Mouse (Mus musculus) bone marrow macrophage, adult 2 months (primary cell): Measurements from ENCODE around the gene Mbip. TPM values are rescaled to one million over a fixed set of nuclear protein-coding genes. Genes with fewer than 3 reads are reported as not detected.

ENCODE experiments used
- H3K27ac ChIP-seq: 2 replicates; pipeline ENCODE4 v1.5.1; 2012; ENCODE audit warnings: low read depth, low read length; ENCODE audit not compliant: insufficient read depth
- H3K4me1 ChIP-seq: 2 replicates; pipeline ENCODE4 v1.6.1; 2012; ENCODE audit warnings: low read length; ENCODE audit not compliant: control insufficient read depth, insufficient read depth
- H3K4me3 ChIP-seq: 2 replicates; pipeline ENCODE4 v1.5.1; 2012; ENCODE audit warnings: mild to moderate bottlenecking, low read length, moderate library complexity; ENCODE audit not compliant: insufficient read depth
- CTCF ChIP-seq: IDR thresholded peaks from 2 replicates; pipeline ENCODE4 v1.5.1; 2012; ENCODE audit warnings: low read depth, mild to moderate bottlenecking, low read length, moderate library complexity
- POLR2A ChIP-seq: IDR thresholded peaks from 2 replicates; pipeline ENCODE4 v1.6.1; 2012; ENCODE audit warnings: mild to moderate bottlenecking, low read depth, low read length, borderline replicate concordance
- polyA plus RNA-seq: library from polyadenylated mRNA; stranded (reverse); fragments of >200 nt; gene quantifications from 2 replicates; pipeline ENCODE4 v1.2.4, GENCODE M21; 2012; ENCODE audit not compliant: missing spikeins, insufficient read depth, insufficient read length

The Mbip gene
- polyA plus RNA-seq, 1 experiment, result 19.6 TPM

GRCm38 (mm10) chr12:56295160-56295559 is 50.5 kb downstream of the Mbip start:
- Histone ChIP-seq H3K4me1 (no peaks in the 10 kb centered on the region), H3K27ac (no peak overlapping the region), H3K4me3 (no peak overlapping the region)
- TF ChIP-seq POLR2A (no peak), CTCF (no peak)

- TF ChIP-seq POLR2A (no peak), CTCF (no peak)
- Histone ChIP-seq H3K4me3 (no peak overlapping the region), H3K27ac (no peak overlapping the region), H3K4me1 (peaks cover 5% of the 10 kb centered on the region)
These were observed 57.1 kb downstream of the Mbip start for GRCm38 (mm10) chr12:56288548-56288947.

GRCm38 (mm10) chr12:56286828-56287227 is 58.9 kb downstream of the Mbip start:
- TF ChIP-seq CTCF (no peak), POLR2A (no peak)
- no peak overlapping the region for H3K4me3 ChIP-seq
- no peak overlapping the region for H3K27ac ChIP-seq
- peaks cover 5% of the 10 kb centered on the region for H3K4me1 ChIP-seq

GRCm38 (mm10) chr12:56284210-56284609 is 61.5 kb downstream of the Mbip start:
- TF ChIP-seq CTCF (no peak), POLR2A (no peak)
- H3K4me3 ChIP-seq, result no peak overlapping the region
- no peak overlapping the region for H3K27ac ChIP-seq
- peaks cover 9% of the 10 kb centered on the region for H3K4me1 ChIP-seq

GRCm38 (mm10) chr12:56281649-56282048 is 64.0 kb downstream of the Mbip start:
- Histone ChIP-seq H3K27ac (no peak overlapping the region), H3K4me3 (no peak overlapping the region), H3K4me1 (peaks cover 3% of the 10 kb centered on the region; the same call in 1 of the 2 replicates)
- TF ChIP-seq POLR2A (no peak), CTCF (no peak)

Other genes starting within 250 kb of the Mbip start
- not detected in 2 replicates for gene Nkx2-1, start 191.0 kb upstream of the Mbip start, polyA plus RNA-seq